25 mouse cellular contexts compared by ENCODE assay signal in the genomic region with DNA sequence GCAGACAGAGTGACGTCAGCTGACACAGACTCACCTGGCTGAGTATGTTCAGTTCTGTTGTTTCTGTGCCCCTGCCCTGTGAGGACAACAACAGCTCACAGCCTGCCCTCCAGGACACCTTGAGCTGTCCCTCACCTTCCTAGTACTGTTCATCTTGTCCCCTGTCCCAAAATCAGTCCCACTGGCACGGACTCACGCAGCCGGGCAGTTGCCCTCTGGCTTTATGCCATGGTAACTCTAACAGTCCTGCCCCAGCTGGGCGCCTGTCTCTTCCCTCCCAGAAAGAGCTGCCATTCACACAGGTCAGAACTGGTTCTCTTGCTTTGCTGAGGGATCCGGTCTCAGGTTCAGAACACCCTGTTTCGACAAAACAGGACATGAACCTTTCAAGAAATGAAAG. TPM values are rescaled to one million over a fixed set of nuclear protein-coding genes. Genes with fewer than 3 reads are reported as not detected.
A peak's percentile ranks its signal among the peaks of the same experiment; 100 is the strongest.
DNase-seq lines count a peak whose midpoint lies in the region; TF ChIP-seq lines count a peak whose summit lies in the region.
"Had no signal": no experiment of that assay in that cellular context is flagged by ENCODE, and none has a peak within 500 bp of the region (broad histone marks: within the 10 kb centered on the region; RNA-seq: fewer than 3 reads in every experiment).

No protein-coding gene starts in this region.

- no peaks in the 10 kb centered on the region for H3K36me3 ChIP-seq in kidney, adult 2 months (ENCODE audit: control insufficient read depth, insufficient read depth, low read length)
- H3K36me3 ChIP-seq: embryonic facial prominence, embryonic 13.5 days; heart, embryonic 15.5 days; hindbrain, embryonic 13.5 days; intestine, embryonic 15.5 days had no signal

- 60% methylated on average over 7 of the region's 7 CpGs for WGBS in kidney, adult 2 months

- H3K27ac ChIP-seq in kidney, adult 2 months (ENCODE audit: insufficient read depth, low read depth, low read length): no peak overlapping the region
- H3K27ac ChIP-seq: embryonic facial prominence, embryonic 13.5 days; forebrain, embryonic 13.5 days; heart, embryonic 15.5 days; hindbrain, embryonic 13.5 days; intestine, embryonic 15.5 days had no signal

- no peak for TF ChIP-seq POLR2A in kidney, adult 2 months (IDR thresholded peaks at IDR 0.05; ENCODE audit: low read depth, low read length)

- no peak overlapping the region for H3K4me3 ChIP-seq in kidney, adult 2 months (ENCODE audit: insufficient read depth, low read depth, low read length)
- H3K4me3 ChIP-seq: embryonic facial prominence, embryonic 13.5 days; forebrain, embryonic 13.5 days; heart, embryonic 15.5 days; hindbrain, embryonic 13.5 days; intestine, embryonic 15.5 days had no signal

- H3K27me3 ChIP-seq in kidney, adult 2 months (replicated peaks; ENCODE audit: control insufficient read depth, insufficient read depth, low read length): no peaks in the 10 kb centered on the region
- H3K27me3 ChIP-seq: embryonic facial prominence, embryonic 13.5 days; forebrain, embryonic 13.5 days; intestine, embryonic 15.5 days had no signal

- TF ChIP-seq CTCF in kidney, adult 2 months (conservative IDR thresholded peaks at IDR 0.05; ENCODE audit: insufficient read depth, insufficient read length, low read depth, low read length): no peak

- DNase-seq in heart, adult 11 months: peak; percentile 94
- no peak for DNase-seq in heart, postnatal 4 days
- peak; percentile 17 for DNase-seq in kidney, adult 2 months
- DNase-seq in kidney, adult 8-10 months: no peak
- DNase-seq in gastrocnemius, postnatal 25 days: peak; percentile 72
- DNase-seq in lung, postnatal 4 days: no peak
- no peak for DNase-seq in urinary bladder, postnatal 10 days (ENCODE audit: low spot score)
- DNase-seq: adrenal gland, postnatal 14 days; cerebellum, adult 11-12 months; cerebellum, adult 9-10 months; cerebellum, postnatal 36 days; forebrain, postnatal 0 days; kidney, adult 18-20 months had no signal

- H3K4me1 ChIP-seq in kidney, adult 2 months (ENCODE audit: control insufficient read depth, insufficient read depth, low read length): no peaks in the 10 kb centered on the region
- H3K4me1 ChIP-seq: heart, embryonic 15.5 days; intestine, embryonic 15.5 days had no signal

RNA-seq across cellular contexts. Expression of gene Odf3l2, which starts 7.3 kb away (rescaled TPM):
- total RNA-seq in heart, postnatal 4 days (2021): not detected
- polyA plus RNA-seq in kidney, adult 2 months (2012; rRNA removed): 0.17 TPM in 1 of 2 replicates, not detected in the other
- 10 to 100 TPM; 14.8 to 17.1 TPM for total RNA-seq in gastrocnemius, postnatal 25 days (2021)
- total RNA-seq: adrenal gland, adult 18-20 months; adrenal gland, postnatal 14 days; CH12.LX; hematopoietic stem cell, adult 5-6 weeks had no signal
- polyA plus RNA-seq: activated CD4-positive, CD25-positive, alpha-beta regulatory T cell, adult 4 months; embryonic facial prominence, embryonic 13.5 days; gonadal fat pad, adult 2 months; heart, embryonic 11.5 days; heart, embryonic 15.5 days; hindbrain, embryonic 13.5 days; intestine, embryonic 15.5 days; Patski had no signal

RNA-seq across cellular contexts. Expression of gene Madcam1, which starts 11.6 kb away (rescaled TPM):
- total RNA-seq in heart, postnatal 4 days (2021): under 1 TPM; 0.36 to 0.67 TPM
- 0.44 TPM in 1 of 2 replicates, not detected in the other for polyA plus RNA-seq in kidney, adult 2 months (2012; rRNA removed)
- total RNA-seq in gastrocnemius, postnatal 25 days (2021): not detected
- total RNA-seq: adrenal gland, adult 18-20 months; adrenal gland, postnatal 14 days; hematopoietic stem cell, adult 5-6 weeks had no signal
- polyA plus RNA-seq: Patski had no signal

RNA-seq across cellular contexts. Expression of gene Shc2, which starts 15.1 kb away (rescaled TPM):
- 1 to 10 TPM; 3.2 to 3.7 TPM for total RNA-seq in heart, postnatal 4 days (2021)
- polyA plus RNA-seq in kidney, adult 2 months (2012; rRNA removed): 0.97 and 1.6 TPM in 2 replicates
- 1 to 10 TPM; 2.1 to 2.3 TPM for total RNA-seq in gastrocnemius, postnatal 25 days (2021)
- total RNA-seq: CH12.LX; hematopoietic stem cell, adult 5-6 weeks had no signal
- polyA plus RNA-seq: activated CD4-positive, CD25-positive, alpha-beta regulatory T cell, adult 4 months had no signal

RNA-seq across cellular contexts. Expression of gene Tpgs1, which starts 16.4 kb away (rescaled TPM):
- 10 to 100 TPM; 18.8 to 20.3 TPM for total RNA-seq in heart, postnatal 4 days (2021)
- polyA plus RNA-seq in kidney, adult 2 months (2012; rRNA removed): 60.3 and 75.2 TPM in 2 replicates
- 10 to 100 TPM; 19.1 to 19.6 TPM for total RNA-seq in gastrocnemius, postnatal 25 days (2021)

RNA-seq across cellular contexts. Expression of gene Cdc34, which starts 29.2 kb away (rescaled TPM):
- total RNA-seq in heart, postnatal 4 days (2021): 100 to 1,000 TPM; 134 to 145 TPM
- polyA plus RNA-seq in kidney, adult 2 months (2012; rRNA removed): 159 and 183 TPM in 2 replicates
- 100 to 1,000 TPM; 329 to 332 TPM for total RNA-seq in gastrocnemius, postnatal 25 days (2021)

Comparison
In these comparisons a context has a peak if more than half of its experiments do, and no peak if none do; other contexts are left out.
1. DNase-seq: peak in heart, adult 11 months (single experiment), kidney, adult 2 months (single experiment) and gastrocnemius, postnatal 25 days (single experiment); none in heart, postnatal 4 days (single experiment), kidney, adult 8-10 months (0 of 2), lung, postnatal 4 days (0 of 2) and urinary bladder, postnatal 10 days (single experiment).
2. RNA of gene Odf3l2, which starts 7.3 kb away (total RNA-seq): 14.8 to 17.1 TPM in gastrocnemius, postnatal 25 days; not detected in heart, postnatal 4 days; every median in the first group is over 10 times any median in the second.